Mouse (Mus musculus) layer of hippocampus, adult 2 months (tissue): ENCODE results near the gene Calr. TPM values are rescaled to one million over a fixed set of nuclear protein-coding genes. Genes with fewer than 3 reads are reported as not detected.
A peak's percentile ranks its signal among the peaks of the same experiment; 100 is the strongest.

Experiments
- DNase-seq, 2 experiments: peaks; one replicate each; pipeline ENCODE4 v3.0.0; 2022; ENCODE audit warnings: low spot score in 2 of 2
- H3K27ac ChIP-seq: fragments of 200-600 bp; 2 replicates; pipeline ENCODE4 v1.8.1; 2022
- H3K4me3 ChIP-seq: fragments of 200-600 bp; 2 replicates; pipeline ENCODE4 v1.8.1; 2022; ENCODE audit warnings: mild to moderate bottlenecking
- CTCF ChIP-seq: fragments of 200-600 bp; conservative IDR thresholded peaks from 2 replicates; pipeline ENCODE4 v1.8.1; 2022; ENCODE audit warnings: antibody characterized with exemption, mild to moderate bottlenecking, moderate library complexity
- long read RNA-seq, 2 experiments: library from polyadenylated mRNA; stranded (forward); transcript quantifications; one replicate each; pipeline ENCODE4 v2.0.0; 2021; ENCODE audit warnings: borderline mapping rate in 2 of 2
- total RNA-seq, 2 experiments: library from RNA; stranded (reverse); gene quantifications; 2 replicates each; pipeline ENCODE4 v1.2.3; 2021

Gene Calr
- 100 to 1,000 TPM; 457 to 504 TPM for total RNA-seq
- long read RNA-seq, experiment 1, transcript Calr-201 (9 exons, 2,184 nt): major isoform, 32 of 54 reads
- long read RNA-seq, experiment 1, partial matches to known transcripts: 10 of 54 reads
- long read RNA-seq, experiment 1, other reads (novel, unspliced or antisense): 12 of 54 reads
- long read RNA-seq, experiment 2, transcript Calr-201 (9 exons, 2,184 nt): major isoform, 51 of 83 reads
- long read RNA-seq, experiment 2, partial matches to known transcripts: 11 of 83 reads
- long read RNA-seq, experiment 2, other reads (novel, unspliced or antisense): 20 of 83 reads

DNA sequence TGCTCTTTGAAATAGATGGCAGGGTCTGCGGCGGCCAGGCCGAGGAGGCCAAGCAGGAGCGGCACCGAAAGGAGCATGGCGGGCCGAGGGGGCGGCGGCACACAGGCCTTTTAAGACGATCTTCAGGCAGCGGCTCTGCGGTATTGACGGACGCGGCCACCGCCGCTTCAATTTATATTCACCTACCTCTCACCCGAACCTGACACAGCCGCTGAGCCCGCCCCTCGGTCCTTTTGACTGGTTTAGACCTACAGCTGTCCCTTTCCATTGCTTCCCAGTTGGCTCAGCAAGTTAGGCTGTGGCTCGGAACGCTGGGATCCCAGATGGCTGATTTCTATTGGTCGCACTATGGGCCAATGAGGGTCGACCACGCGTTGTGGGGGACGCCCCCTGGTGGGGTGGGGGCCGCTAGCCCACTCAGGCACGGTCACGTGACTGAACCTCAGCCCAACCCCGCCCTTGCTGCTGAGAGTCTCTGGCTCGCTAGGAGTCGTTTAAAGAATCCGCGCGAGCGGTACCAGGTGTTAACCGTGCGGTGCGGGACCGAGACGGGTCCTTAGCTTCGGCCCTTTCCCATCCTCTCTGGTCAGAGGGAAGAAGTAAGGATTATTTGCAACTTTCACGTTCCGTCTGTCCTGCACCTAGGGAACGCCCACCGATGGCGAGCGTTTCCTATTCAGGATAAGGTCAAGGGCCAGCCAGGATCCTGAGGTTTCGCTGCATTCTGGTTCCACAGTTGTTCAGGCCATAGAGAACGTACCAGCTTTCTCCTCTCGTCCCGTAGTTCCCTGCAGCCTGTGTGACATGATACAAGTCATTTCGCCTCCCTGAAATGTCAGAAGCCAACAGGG lies at the start of gene Calr:
TSS of gene Calr (minus strand) at position 213 of the 851 bp plus-strand sequence.
- H3K27ac ChIP-seq: peak within 1 kb of the TSS; percentile 97
- peak; percentile 54 for TF ChIP-seq CTCF
- DNase-seq: peak; percentile 100
- H3K4me3 ChIP-seq: peak within 1 kb of the TSS; percentile 91

- Histone ChIP-seq H3K4me3 (no peak overlapping the region), H3K27ac (no peak overlapping the region)
- DNase-seq: no peak
- TF ChIP-seq CTCF: no peak
These were observed 49.2 kb upstream of the Calr start for GRCm38 (mm10) chr8:84895963-84896362.

GRCm38 (mm10) chr8:84893709-84894134 lies 47.0 kb upstream of the Calr start, which contains the start of gene Gcdh:
Gene Gcdh (minus strand): TSS chr8:84893921.
- peak; percentile 90 to 97 for DNase-seq
- H3K27ac ChIP-seq: peak within 1 kb of the TSS; percentile 69
- 0 out of 2 replicates have a peak, but pooled peaks have one; percentile 2 for TF ChIP-seq CTCF
- H3K4me3 ChIP-seq: peak within 1 kb of the TSS; percentile 73

- Histone ChIP-seq H3K27ac (peak overlapping the region; percentile 69), H3K4me3 (peak overlapping the region; percentile 73)
- TF ChIP-seq CTCF: no peak
- no peak for DNase-seq
These were observed 46.4 kb upstream of the Calr start for GRCm38 (mm10) chr8:84892993-84893708.

- Histone ChIP-seq H3K27ac (no peak overlapping the region), H3K4me3 (no peak overlapping the region)
- DNase-seq: no peak
- no peak for TF ChIP-seq CTCF
These were observed 42.4 kb upstream of the Calr start for GRCm38 (mm10) chr8:84889141-84889540.

DNA sequence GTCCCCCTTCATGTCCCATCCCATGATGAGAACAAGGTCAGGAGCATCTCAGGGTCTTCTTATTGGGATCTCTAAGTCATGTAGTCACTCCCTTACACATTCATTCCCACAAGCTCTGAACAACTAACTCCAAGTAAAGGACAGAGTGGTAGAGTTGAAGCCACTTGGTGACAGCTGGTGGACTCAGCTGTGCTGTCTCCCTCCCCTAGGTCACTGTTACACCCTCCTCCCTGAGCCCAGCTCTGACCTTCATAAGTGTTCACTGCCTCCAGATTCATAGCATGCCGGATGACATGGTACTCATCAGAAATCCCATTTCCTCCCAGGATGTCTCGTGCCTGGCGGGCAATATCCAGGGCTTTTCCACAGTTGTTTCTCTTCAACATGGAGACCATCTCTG lies 41.5 kb upstream of the Calr start:
- Histone ChIP-seq H3K27ac (no peak overlapping the region), H3K4me3 (no peak overlapping the region)
- no peak for DNase-seq
- no peak for TF ChIP-seq CTCF

DNA sequence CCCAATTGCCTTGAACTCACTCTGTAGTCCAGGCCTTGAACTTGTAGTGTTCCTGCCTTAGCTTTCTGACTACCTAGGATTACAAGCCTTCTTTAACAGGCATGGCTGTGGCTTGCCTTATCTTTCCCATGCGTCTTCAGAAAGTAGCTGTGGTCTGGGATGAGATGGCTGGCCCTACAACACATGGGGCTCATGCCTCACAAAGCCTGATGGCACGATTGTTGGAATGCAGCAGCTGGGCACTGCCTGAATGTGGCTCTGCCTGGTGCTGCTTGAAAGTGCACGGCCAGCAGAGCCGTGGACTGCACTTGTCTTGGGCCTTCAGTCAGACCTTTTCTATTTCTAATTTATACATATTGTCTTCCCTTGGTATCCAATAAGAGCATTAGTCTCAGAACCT lies 38.0 kb upstream of the Calr start:
- no peak for TF ChIP-seq CTCF
- H3K27ac ChIP-seq: no peak overlapping the region
- no peak for DNase-seq

DNA sequence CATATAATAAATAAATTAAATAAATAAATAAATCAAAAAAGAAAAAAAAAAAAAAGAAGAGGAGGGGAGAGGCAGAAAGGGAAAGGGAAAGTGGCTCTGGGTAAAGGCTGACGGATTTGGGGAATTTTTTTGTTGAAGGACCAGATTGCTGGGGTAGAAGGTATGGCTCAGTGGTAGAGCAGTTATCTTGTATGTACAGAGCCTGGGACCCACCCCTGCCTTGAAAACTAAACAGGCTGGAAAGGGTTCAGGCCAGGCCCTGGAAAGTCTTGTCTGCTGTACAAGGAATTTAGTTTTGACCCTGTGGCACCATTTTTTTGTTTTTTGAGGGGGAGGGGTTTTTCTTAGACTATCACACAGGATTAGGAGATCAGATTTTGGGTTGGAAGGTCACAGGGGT lies 32.2 kb upstream of the Calr start:
- DNase-seq: no peak
- no peak overlapping the region for H3K27ac ChIP-seq
- no peak for TF ChIP-seq CTCF
- no peak overlapping the region for H3K4me3 ChIP-seq

More for the DNA sequence above, 38.0 kb upstream of the Calr start:
- H3K4me3 ChIP-seq: no peak overlapping the region

GRCm38 (mm10) chr8:84877297-84878035 lies 30.7 kb upstream of the Calr start:
- Histone ChIP-seq H3K27ac (peak overlapping the region; percentile 44; the same call in 1 of the 2 replicates), H3K4me3 (no peak overlapping the region)
- no peak for TF ChIP-seq CTCF
- DNase-seq: no peak

DNA sequence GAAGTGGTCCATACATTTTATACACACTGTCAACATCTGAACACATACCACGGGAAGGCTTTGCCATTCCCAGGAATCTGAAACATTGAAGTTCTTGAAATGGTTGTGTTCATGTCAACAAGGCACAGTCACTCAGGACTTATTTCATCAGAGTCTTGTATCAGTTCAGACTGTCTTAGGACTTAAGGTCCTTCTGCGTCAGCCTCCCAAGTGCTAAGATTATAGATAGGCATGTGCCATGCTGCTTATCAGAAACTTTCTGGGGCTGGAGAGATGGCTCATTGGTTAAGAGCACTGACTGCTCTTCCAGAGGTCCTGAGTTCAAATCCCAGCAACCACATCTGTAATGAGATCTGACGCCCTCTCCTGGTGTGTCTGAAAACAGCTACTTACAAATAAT lies 27.6 kb upstream of the Calr start:
- Histone ChIP-seq H3K4me3 (no peak overlapping the region), H3K27ac (no peak overlapping the region)
- no peak for TF ChIP-seq CTCF
- no peak for DNase-seq

- no peak for DNase-seq
- H3K4me3 ChIP-seq: peak overlapping the region; percentile 60; the same call in 1 of the 2 replicates
- no peak overlapping the region for H3K27ac ChIP-seq
- no peak for TF ChIP-seq CTCF
These were observed 26.3 kb upstream of the Calr start for GRCm38 (mm10) chr8:84873016-84873415.

DNA sequence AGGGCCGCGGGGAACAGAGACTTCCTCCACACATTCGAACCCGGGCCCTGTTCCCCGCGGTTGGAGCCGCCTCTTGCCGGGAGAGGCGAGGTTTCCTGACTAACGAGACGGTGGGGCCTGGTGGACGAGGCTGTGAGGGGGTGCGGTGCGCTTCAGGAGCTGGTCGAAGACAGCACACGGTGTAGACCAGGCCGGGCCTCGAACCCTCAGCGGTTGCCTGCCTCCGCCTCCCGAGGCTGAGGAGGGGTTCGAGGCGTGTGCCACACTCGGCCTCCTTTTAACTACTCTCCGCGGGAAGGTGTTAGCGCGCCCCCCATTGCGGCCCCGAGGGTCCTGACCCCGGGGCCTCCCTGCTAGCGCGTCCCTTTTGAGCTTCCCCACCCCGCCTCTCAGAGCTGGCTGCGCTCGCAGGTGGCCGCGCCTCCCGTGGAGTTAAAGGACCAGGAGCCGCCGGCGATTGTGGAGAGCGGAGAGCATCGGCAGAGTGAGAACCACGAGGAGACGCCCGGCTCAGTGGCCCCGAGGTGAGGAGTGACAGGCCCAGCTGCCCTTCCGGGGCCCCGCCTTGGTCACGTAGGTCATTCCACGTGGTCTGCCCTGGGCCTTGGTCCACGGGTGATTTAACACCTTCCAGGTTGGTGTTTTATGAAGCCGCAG lies 25.7 kb upstream of the Calr start:
- TF ChIP-seq CTCF: no peak
- Histone ChIP-seq H3K4me3 (peak overlapping the region; percentile 60), H3K27ac (no peak overlapping the region)
- DNase-seq: no peak
